Mouse (Mus musculus) brain, embryonic 14.5 days (tissue): ENCODE measurements at regions not wholly inside any gene's neighbourhood (a gene's known extent, or its start where the extent isn't known, plus 50 kb on each side); places are given as distances from the start of the nearest gene placed in this dataset.

Experiments
- CTCF ChIP-seq: fragments of 200-500 bp; IDR thresholded peaks from 2 replicates; pipeline ENCODE4 v1.5.1; 2012; ENCODE audit warnings: inconsistent platforms, mild to moderate bottlenecking, moderate library complexity, borderline replicate concordance; ENCODE audit not compliant: insufficient read depth, insufficient read length; ENCODE audit errors: extremely low read depth
- POLR2A ChIP-seq: fragments of 200-500 bp; IDR thresholded peaks from 2 replicates; pipeline ENCODE4 v1.6.1; 2012; ENCODE audit warnings: mild to moderate bottlenecking, inconsistent platforms, borderline replicate concordance; ENCODE audit not compliant: poor library complexity, insufficient read depth, insufficient read length, severe bottlenecking; ENCODE audit errors: extremely low read depth

GRCm38 (mm10) chr7:111268197-111268596 lies 185.4 kb upstream of the Eif4g2 start:
- TF ChIP-seq CTCF: no peak
- no peak for TF ChIP-seq POLR2A
